Mouse (Mus musculus) liver, embryonic 14.5 days (tissue): ENCODE data around the gene Kazn.

Source experiments
- CTCF ChIP-seq: IDR thresholded peaks from 2 replicates; pipeline ENCODE4 v1.5.1; 2016; ENCODE audit warnings: antibody characterized with exemption, low read depth, control low read depth
- EP300 ChIP-seq: IDR thresholded peaks from 2 replicates; pipeline ENCODE4 v1.6.1; 2016; ENCODE audit warnings: antibody characterized with exemption, low read depth

- no peak for TF ChIP-seq CTCF
- TF ChIP-seq EP300, result no peak
Observed at GRCm38 (mm10) chr4:142169636-142170035, 69.6 kb downstream of the Kazn start.
